Mouse (Mus musculus) A20 (cell line): ENCODE measurements at regions not wholly inside any gene's neighbourhood (a gene's known extent, or its start where the extent isn't known, plus 50 kb on each side); places are given as distances from the start of the nearest gene placed in this dataset.

ENCODE experiments used
- DNase-seq: peaks from one replicate; pipeline ENCODE4 v3.0.0-alpha.2; 2011; ENCODE audit warnings: low read depth, low spot score

GRCm38 (mm10) chr4:83986951-83987822 lies 461.8 kb downstream of the Ccdc171 start:
- DNase-seq, result no peak

- no peak for DNase-seq
These were observed 462.5 kb downstream of the Ccdc171 start for GRCm38 (mm10) chr4:83987846-83988245.

GRCm38 (mm10) chr4:83988314-83988713 lies 463.0 kb downstream of the Ccdc171 start:
- no peak for DNase-seq

- no peak for DNase-seq
These were observed 465.0 kb downstream of the Ccdc171 start for GRCm38 (mm10) chr4:83990126-83990989.

GRCm38 (mm10) chr4:83991195-83991594 lies 465.9 kb downstream of the Ccdc171 start:
- no peak for DNase-seq

GRCm38 (mm10) chr4:83997079-83997478 lies 471.7 kb downstream of the Ccdc171 start:
- DNase-seq, result no peak

- no peak for DNase-seq
These were observed 476.3 kb downstream of the Ccdc171 start for GRCm38 (mm10) chr4:84001645-84002044.

- no peak for DNase-seq
These were observed 478.9 kb downstream of the Ccdc171 start for GRCm38 (mm10) chr4:84004055-84004778.

- DNase-seq, result no peak
These were observed 479.5 kb downstream of the Ccdc171 start for GRCm38 (mm10) chr4:84004786-84005382.

GRCm38 (mm10) chr4:84011941-84012340 lies 486.6 kb downstream of the Ccdc171 start:
- no peak for DNase-seq

GRCm38 (mm10) chr4:84015139-84015538 lies 489.8 kb downstream of the Ccdc171 start:
- no peak for DNase-seq

GRCm38 (mm10) chr4:84015552-84016169 lies 490.3 kb downstream of the Ccdc171 start:
- no peak for DNase-seq

GRCm38 (mm10) chr4:84018135-84018534 lies 492.8 kb downstream of the Ccdc171 start:
- DNase-seq, result no peak

- no peak for DNase-seq
These were observed 493.4 kb downstream of the Ccdc171 start for GRCm38 (mm10) chr4:84018774-84019173.

- no peak for DNase-seq
These were observed 494.3 kb downstream of the Ccdc171 start for GRCm38 (mm10) chr4:84019500-84020255.

- DNase-seq, result no peak
These were observed 495.3 kb downstream of the Ccdc171 start for GRCm38 (mm10) chr4:84020692-84021091.

- no peak for DNase-seq
These were observed 497.0 kb downstream of the Ccdc171 start for GRCm38 (mm10) chr4:84022323-84022722.

GRCm38 (mm10) chr4:84026144-84026543 lies 500.8 kb downstream of the Ccdc171 start:
- no peak for DNase-seq

- no peak for DNase-seq
These were observed 502.8 kb downstream of the Ccdc171 start for GRCm38 (mm10) chr4:84028120-84028519.

- DNase-seq, result no peak
These were observed 505.6 kb downstream of the Ccdc171 start for GRCm38 (mm10) chr4:84030916-84031315.
